Comparison of ENCODE assay signal across 8 mouse cellular contexts in the genomic region with DNA sequence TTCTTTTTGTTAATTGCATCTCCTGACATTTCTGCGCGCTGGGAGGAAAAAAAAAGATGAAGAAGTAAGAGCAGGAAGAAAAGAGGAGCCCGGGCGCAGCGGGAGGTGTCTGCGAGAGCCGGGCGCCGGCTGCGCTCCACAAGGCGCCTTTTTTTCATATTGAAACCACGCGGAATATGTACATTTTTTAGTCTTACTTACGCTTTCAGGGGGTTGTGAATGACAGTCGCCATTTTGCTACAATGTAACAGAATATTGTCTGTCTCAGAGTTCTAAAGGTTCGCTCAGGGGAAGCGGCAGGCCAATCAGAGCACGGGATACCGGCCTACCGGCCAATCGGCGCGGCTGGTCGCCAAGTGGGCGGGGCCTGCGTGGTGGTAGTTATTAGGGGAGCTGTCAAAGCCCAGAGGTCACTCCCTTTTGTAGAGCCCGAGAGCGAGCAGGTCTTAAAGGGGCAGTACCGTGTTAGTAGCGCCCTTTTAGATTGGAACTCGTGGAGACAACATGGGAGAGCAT. TPM values are rescaled to one million over a fixed set of nuclear protein-coding genes. Genes with fewer than 3 reads are reported as not detected.
DNase-seq lines count a peak whose midpoint lies in the region; ATAC-seq and TF ChIP-seq lines count a peak whose summit lies in the region.

Dpf3 (minus strand) TSS at position 241 of the 516 bp plus-strand sequence.

- ATAC-seq in erythroblast, adult 5-6 weeks (replicated peaks; ENCODE audit: low FRiP score, poor library complexity, severe bottlenecking) = peak; percentile 89
- ATAC-seq in heart, embryonic 11.5 days (replicated peaks; ENCODE audit: insufficient number of reproducible peaks, low FRiP score, low TSS enrichment) = peak; percentile 94
- ATAC-seq in kidney, embryonic 16.5 days (ENCODE audit: low FRiP score, low TSS enrichment) = peak; percentile 97

- peak within 1 kb of the TSS; percentile 89 for H3K27ac ChIP-seq in heart, embryonic 11.5 days (ENCODE audit: low read depth, low read length)
- H3K27ac ChIP-seq in kidney, embryonic 16.5 days (ENCODE audit: low read length) = peak within 1 kb of the TSS; percentile 90
- peak within 1 kb of the TSS; percentile 29 for H3K27ac ChIP-seq in liver, adult 2 months (replicated peaks; ENCODE audit: insufficient read depth, low read depth, low read length)

- H3K4me1 ChIP-seq in heart, embryonic 11.5 days (ENCODE audit: control insufficient read depth, insufficient read depth, low read length) = peaks cover 13% of the 10 kb centered on the region
- H3K4me1 ChIP-seq in kidney, embryonic 16.5 days (ENCODE audit: insufficient read depth, low read length) = peaks cover 28% of the 10 kb centered on the region
- H3K4me1 ChIP-seq in liver, adult 2 months (ENCODE audit: control insufficient read depth, insufficient read depth, low read length) = 0 out of 2 replicates have a peak, but pooled peaks cover 3% of the 10 kb centered on the region

- DNase-seq in B cell, adult 2 months = peak; percentile 95 to 96
- peak; percentile 98 for DNase-seq in brain, adult 2 months (ENCODE audit: low read depth, low spot score)
- DNase-seq in liver, adult 2 months (ENCODE audit: extremely low read depth, low read depth, low spot score) = peak; percentile 95
- DNase-seq in splenic B cell, adult 2 months (ENCODE audit: low read depth, low spot score) = peak; percentile 93

- no peaks in the 10 kb centered on the region for H3K36me3 ChIP-seq in heart, embryonic 11.5 days (ENCODE audit: control insufficient read depth, insufficient read depth, low read length)
- no peaks in the 10 kb centered on the region for H3K36me3 ChIP-seq in kidney, embryonic 16.5 days (ENCODE audit: insufficient read depth, low read length)
- no peaks in the 10 kb centered on the region for H3K36me3 ChIP-seq in liver, adult 2 months (ENCODE audit: control insufficient read depth, insufficient read depth, low read length)
- H3K36me3 ChIP-seq in myocyte (ENCODE audit: control insufficient read depth, insufficient read depth) = no peaks in the 10 kb centered on the region
- no peaks in the 10 kb centered on the region for H3K36me3 ChIP-seq in splenic B cell, adult 2 months (ENCODE audit: control insufficient read depth, insufficient read depth, low read length, poor library complexity, severe bottlenecking)

- H3K9ac ChIP-seq in heart, embryonic 11.5 days (ENCODE audit: low read depth, low read length) = peak within 1 kb of the TSS; percentile 84
- H3K9ac ChIP-seq in kidney, embryonic 16.5 days (replicated peaks; ENCODE audit: low read length) = peak within 1 kb of the TSS; percentile 82
- peak within 1 kb of the TSS; percentile 76 for H3K9ac ChIP-seq in liver, adult 2 months (ENCODE audit: low read depth, low read length)

- H3K4me3 ChIP-seq in heart, embryonic 11.5 days (ENCODE audit: low read depth, low read length) = peak within 1 kb of the TSS; percentile 81
- H3K4me3 ChIP-seq in kidney, embryonic 16.5 days (ENCODE audit: low read length) = peak within 1 kb of the TSS; percentile 83
- peak within 1 kb of the TSS; percentile 71 for H3K4me3 ChIP-seq in liver, adult 2 months (ENCODE audit: insufficient read depth, low read depth, low read length)
- peak within 1 kb of the TSS; percentile 27 for H3K4me3 ChIP-seq in myocyte

- 0 out of 2 replicates have a peak, but pooled peaks have one; percentile 16 for TF ChIP-seq POLR2A in liver, adult 2 months (IDR thresholded peaks at IDR 0.05; ENCODE audit: extremely low read depth, insufficient read depth, low read length)
- no peak for TF ChIP-seq POLR2A in myocyte (IDR thresholded peaks at IDR 0.05; ENCODE audit: insufficient read length, low read depth)

- no peaks in the 10 kb centered on the region for H3K9me3 ChIP-seq in heart, embryonic 11.5 days (replicated peaks; ENCODE audit: control insufficient read depth, low read length)
- peaks cover 4% of the 10 kb centered on the region; the same call in 1 of the 2 replicates for H3K9me3 ChIP-seq in kidney, embryonic 16.5 days (ENCODE audit: low read length)

- H3K4me2 ChIP-seq in heart, embryonic 11.5 days = peak within 1 kb of the TSS; percentile 82
- H3K4me2 ChIP-seq in kidney, embryonic 16.5 days (replicated peaks; ENCODE audit: low read depth, low read length) = peak within 1 kb of the TSS; percentile 99
- H3K4me2 ChIP-seq in myocyte (ENCODE audit: low read depth) = peak within 1 kb of the TSS; percentile 100

- H3ac ChIP-seq in myocyte (ENCODE audit: control insufficient read depth, insufficient read length) = peak within 1 kb of the TSS; percentile 9

- no peaks in the 10 kb centered on the region for H3K27me3 ChIP-seq in heart, embryonic 11.5 days (ENCODE audit: control insufficient read depth, insufficient read depth, low read length)
- H3K27me3 ChIP-seq in kidney, embryonic 16.5 days (ENCODE audit: insufficient read depth, low read length) = peaks cover 2% of the 10 kb centered on the region; the same call in 1 of the 2 replicates
- H3K27me3 ChIP-seq in liver, adult 2 months (ENCODE audit: control insufficient read depth, insufficient read depth, low read length) = no peaks in the 10 kb centered on the region
- peaks cover 22% of the 10 kb centered on the region for H3K27me3 ChIP-seq in myocyte (ENCODE audit: control insufficient read depth, insufficient read depth, insufficient read length)
- H3K27me3 ChIP-seq in splenic B cell, adult 2 months (ENCODE audit: control insufficient read depth, insufficient read depth, low read length, poor library complexity, severe bottlenecking) = peaks cover 7% of the 10 kb centered on the region; the same call in 1 of the 2 replicates

- peaks cover 4% of the 10 kb centered on the region; the same call in 1 of the 2 replicates for H3K79me2 ChIP-seq in liver, adult 2 months (ENCODE audit: control insufficient read depth, insufficient read depth, low read length)
- H3K79me2 ChIP-seq in myocyte (ENCODE audit: control insufficient read depth, insufficient read depth) = no peaks in the 10 kb centered on the region

- under 1% methylated on average over 31 of the region's 31 CpGs for WGBS in heart, embryonic 11.5 days (ENCODE audit: insufficient replicate concordance)
- WGBS in kidney, embryonic 16.5 days = under 1% methylated on average over 31 of the region's 31 CpGs
- WGBS in liver, adult 2 months = under 1% methylated on average over 31 of the region's 31 CpGs

- TF ChIP-seq CTCF in liver, adult 2 months (IDR thresholded peaks at IDR 0.05; ENCODE audit: low read depth, low read length) = no peak

TF ChIP-seq in myocyte, 11 proteins besides CTCF, POLR2A, EP300 and RAD21:
- TF ChIP-seq TCF12 (IDR thresholded peaks at IDR 0.05; ENCODE audit: insufficient read depth, poor library complexity, severe bottlenecking) = no peak
- no peak for TF ChIP-seq USF1 (IDR thresholded peaks at IDR 0.05; ENCODE audit: low read depth)
- no peak for TF ChIP-seq MAX (IDR thresholded peaks at IDR 0.05; ENCODE audit: low read depth)
- no peak for TF ChIP-seq MYOD1 (IDR thresholded peaks at IDR 0.05; ENCODE audit: control insufficient read depth in 1 of 3, insufficient read length in 2 of 3, low read depth in 2 of 3)
- no peak for TF ChIP-seq POLR2AphosphoS2 (IDR thresholded peaks at IDR 0.05; ENCODE audit: insufficient read length, low read depth)
- TF ChIP-seq TCF3 (IDR thresholded peaks at IDR 0.05; ENCODE audit: insufficient read length, low read depth) = no peak
- no peak for TF ChIP-seq CEBPB (IDR thresholded peaks at IDR 0.05; ENCODE audit: insufficient read depth, poor library complexity, severe bottlenecking)
TF ChIP-seq in myocyte: peak in this region for 0.

RNA-seq across cellular contexts. Expression of gene Dpf3, which starts in this region (rescaled TPM):
- 29.2 and 45.1 TPM in 2 replicates for total RNA-seq in erythroblast, adult 5-6 weeks (2015; ENCODE audit: low replicate concordance)
- 138 and 157 TPM in 2 replicates for total RNA-seq in erythroblast, adult 5-6 weeks (2017; ENCODE audit: low replicate concordance)
- polyA plus RNA-seq in heart, embryonic 11.5 days (2014; fragmentation: Nextera tagmentation; extraction: Ambion mirVana) = 29.7 TPM in 2 replicates
- 12.2 and 14.3 TPM in 2 replicates for polyA plus RNA-seq in kidney, embryonic 16.5 days (2015; fragmentation: Nextera tagmentation; extraction: Ambion mirVana)
- total RNA-seq in liver, adult 2 months (2014; rRNA removed) = 1.5 and 1.6 TPM in 2 replicates
- polyA plus RNA-seq in liver, adult 2 months (2012; rRNA removed) = 2.4 and 2.7 TPM in 2 replicates
- polyA plus RNA-seq in myocyte (2012; fragmentation: generic; extraction: Trizol) = 0.52 TPM

Comparison
In these comparisons a context has a peak if more than half of its experiments do, and no peak if none do; other contexts are left out.
1. Peak in every context shown above with its lines: DNase-seq, ATAC-seq, H3K4me3 ChIP-seq and H3K27ac ChIP-seq.
2. RNA of gene Dpf3 (total RNA-seq): 29.2 to 157 TPM in erythroblast, adult 5-6 weeks; 1.5 to 1.6 TPM in liver, adult 2 months; every median in the first group is over 10 times any median in the second.
3. H3K27ac ChIP-seq: peak in every context shown above with its lines; median percentile 90 in kidney, embryonic 16.5 days; 89 in heart, embryonic 11.5 days; 29 in liver, adult 2 months.
4. H3K4me3 ChIP-seq: peak in every context shown above with its lines; median percentile 83 in kidney, embryonic 16.5 days; 81 in heart, embryonic 11.5 days; 71 in liver, adult 2 months; 27 in myocyte.